Mouse (Mus musculus): ENCODE results near the gene Pear1.

DNA sequence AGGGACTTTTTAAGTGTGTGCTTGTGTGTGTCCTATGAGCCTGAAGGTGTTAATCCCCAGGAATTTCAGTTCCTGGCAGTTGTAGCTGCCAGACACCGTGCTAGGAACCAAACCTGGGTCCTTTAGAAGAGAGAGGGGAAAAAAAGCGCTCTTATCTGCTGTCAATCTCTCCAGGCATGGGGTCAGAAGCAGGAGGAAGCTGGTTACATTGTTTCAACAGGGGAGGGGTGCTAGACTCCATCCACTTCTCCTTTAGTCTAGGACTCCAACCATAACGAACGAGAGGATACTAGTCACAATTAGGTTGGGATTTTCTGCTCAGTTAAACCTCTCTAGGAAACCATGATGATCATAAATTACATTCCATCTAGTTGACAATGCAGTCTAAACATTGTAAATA is 4.3 kb upstream of the Pear1 start:
- TF ChIP-seq ZC3H11A (IDR thresholded peaks at IDR 0.05; ENCODE audit: borderline replicate concordance, low read depth, low read length), result no peak
- TF ChIP-seq CHD2 (IDR thresholded peaks at IDR 0.05; ENCODE audit: low read depth, low read length), result no peak
- TF ChIP-seq HCFC1 (IDR thresholded peaks at IDR 0.05; ENCODE audit: borderline replicate concordance, insufficient read depth, low read length), result no peak
